Mouse (Mus musculus): ENCODE measurements around the gene Tnfsf14. TPM values are rescaled to one million over a fixed set of nuclear protein-coding genes. Genes with fewer than 3 reads are reported as not detected.

Tnfsf14 gene
- polyA plus RNA-seq, 1 experiment from 2014 or later = 1.9 TPM

DNA sequence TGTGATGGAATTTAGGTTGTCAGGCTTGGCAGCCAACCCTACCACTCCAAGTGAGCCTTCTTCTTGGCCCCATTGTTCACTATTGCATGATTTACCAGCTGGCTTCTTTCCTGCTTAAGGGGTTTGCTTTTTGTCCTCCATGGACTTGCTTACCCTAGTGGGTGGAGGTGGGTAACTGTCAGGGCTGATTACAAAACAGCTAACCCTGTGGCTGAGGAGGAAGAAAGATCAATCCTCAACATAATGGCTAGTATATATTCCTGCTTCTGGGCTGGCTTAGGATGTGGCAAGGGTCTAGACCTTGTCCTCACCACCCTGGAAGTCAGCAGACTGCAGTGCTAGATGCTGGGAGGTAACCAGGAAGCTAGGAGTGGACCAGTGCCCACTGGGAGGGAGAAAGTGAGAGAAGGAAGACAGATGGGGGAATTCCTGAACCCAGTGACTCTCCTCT lies 37.4 kb upstream of the Tnfsf14 start:
- TF ChIP-seq CTCF (IDR thresholded peaks at IDR 0.05; ENCODE audit: low read depth) (no peak), EP300 (IDR thresholded peaks at IDR 0.05; ENCODE audit: low read depth) (no peak)
- Histone ChIP-seq H3K27ac (ENCODE audit: low read depth) (peak overlapping the region; percentile 95), H3K9me3 (ENCODE audit: low read length) (no peaks in the 10 kb centered on the region), H3K36me3 (replicated peaks; ENCODE audit: insufficient read depth, low read length) (peaks cover 18% of the 10 kb centered on the region), H3K9ac (replicated peaks) (no peak overlapping the region), H3K4me2 (ENCODE audit: low read depth, low read length) (peak overlapping the region; percentile 42), H3K27me3 (ENCODE audit: insufficient read depth, low read length) (no peaks in the 10 kb centered on the region), H3K4me1 (ENCODE audit: insufficient read depth) (peaks cover 35% of the 10 kb centered on the region), H3K4me3 (ENCODE audit: low read depth, low read length) (no peak overlapping the region)
- DNase-seq (no peak), ATAC-seq (no peak)

DNA sequence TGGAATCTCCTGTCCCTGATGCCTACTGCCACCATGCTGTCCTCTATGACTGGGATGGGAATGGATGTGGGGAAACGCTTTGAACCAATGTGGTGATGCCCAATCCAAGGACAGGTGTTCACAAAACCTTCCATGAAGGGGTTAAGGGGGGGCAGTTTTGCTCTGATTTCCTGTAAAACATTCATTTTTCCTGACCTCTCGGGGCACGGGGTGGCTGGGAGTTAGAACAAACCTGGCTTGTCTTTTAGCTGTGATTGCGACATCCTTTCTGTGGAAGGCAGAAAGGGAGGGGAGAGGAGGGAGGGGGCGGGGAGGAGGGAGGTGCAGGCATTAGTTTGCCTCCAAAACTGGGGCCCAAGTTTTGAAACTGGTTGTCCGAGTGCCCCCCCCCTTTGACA lies 36.8 kb upstream of the Tnfsf14 start:
- Histone ChIP-seq H3K36me3 (replicated peaks; ENCODE audit: insufficient read depth, low read length) (peaks cover 14% of the 10 kb centered on the region), H3K4me3 (ENCODE audit: low read depth, low read length) (no peak overlapping the region), H3K9ac (replicated peaks) (no peak overlapping the region), H3K9me3 (ENCODE audit: low read length) (no peaks in the 10 kb centered on the region), H3K4me2 (ENCODE audit: low read depth, low read length) (peak overlapping the region; percentile 42), H3K27ac (ENCODE audit: low read depth) (peak overlapping the region; percentile 95), H3K27me3 (ENCODE audit: insufficient read depth, low read length) (no peaks in the 10 kb centered on the region), H3K4me1 (ENCODE audit: insufficient read depth) (peaks cover 35% of the 10 kb centered on the region)
- DNase-seq = peak; percentile 70
- ATAC-seq = peak; percentile 21
- TF ChIP-seq EP300 (IDR thresholded peaks at IDR 0.05; ENCODE audit: low read depth) (no peak), CTCF (IDR thresholded peaks at IDR 0.05; ENCODE audit: low read depth) (no peak)
- WGBS (ENCODE audit: insufficient replicate concordance) = 26% methylated on average over 6 of the region's 6 CpGs

DNA sequence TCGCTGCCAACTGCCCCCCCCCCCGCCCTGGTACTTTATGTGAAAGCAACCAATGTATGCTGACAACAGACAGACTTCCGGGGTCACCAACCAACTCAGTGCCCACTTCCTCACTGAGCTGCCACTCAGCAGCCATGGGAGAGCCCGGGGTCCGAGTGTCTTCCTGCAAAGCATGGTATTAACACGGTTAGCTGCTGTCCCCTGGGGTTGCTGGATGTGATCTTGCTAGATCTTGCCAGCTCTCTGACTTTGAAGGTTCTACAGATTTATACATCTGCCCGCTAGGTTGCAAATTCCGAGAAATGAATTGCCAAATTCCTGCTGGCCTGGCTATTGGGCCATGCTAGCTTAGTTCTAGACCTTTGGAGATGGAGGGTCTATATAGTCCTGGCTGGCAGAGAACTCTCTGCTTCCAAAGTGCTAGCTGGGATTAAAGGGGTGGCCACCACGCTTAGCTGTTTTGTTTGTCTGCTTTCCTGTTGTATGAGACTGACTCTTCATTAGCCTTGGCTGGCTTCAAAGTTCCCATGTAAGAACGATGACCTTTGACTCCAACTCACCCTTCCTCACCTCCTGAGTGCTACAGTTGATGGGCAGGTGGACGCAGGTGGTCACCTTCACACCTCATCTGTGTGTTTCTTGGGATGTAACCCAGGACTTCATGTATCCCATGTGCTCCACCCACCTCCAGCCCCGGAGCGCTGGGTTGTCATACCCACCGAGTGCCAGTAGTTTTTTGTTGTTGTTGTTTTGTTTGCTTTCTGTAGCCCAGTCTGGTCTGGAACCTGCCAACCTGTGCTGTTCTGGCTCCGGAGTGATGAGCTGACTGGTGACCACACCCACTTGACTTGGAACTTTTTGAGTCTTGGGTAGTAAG lies 36.1 kb upstream of the Tnfsf14 start:
- Histone ChIP-seq H3K4me3 (ENCODE audit: low read depth, low read length) (no peak overlapping the region), H3K27ac (ENCODE audit: low read depth) (peak overlapping the region; percentile 95), H3K9ac (replicated peaks) (no peak overlapping the region), H3K9me3 (ENCODE audit: low read length) (no peaks in the 10 kb centered on the region), H3K36me3 (replicated peaks; ENCODE audit: insufficient read depth, low read length) (peaks cover 14% of the 10 kb centered on the region), H3K4me1 (ENCODE audit: insufficient read depth) (peaks cover 37% of the 10 kb centered on the region), H3K27me3 (ENCODE audit: insufficient read depth, low read length) (no peaks in the 10 kb centered on the region), H3K4me2 (ENCODE audit: low read depth, low read length) (peak overlapping the region; percentile 42)
- no peak for DNase-seq
- TF ChIP-seq EP300 (IDR thresholded peaks at IDR 0.05; ENCODE audit: low read depth) = no peak
- no peak for TF ChIP-seq CTCF (IDR thresholded peaks at IDR 0.05; ENCODE audit: low read depth)
- no peak for ATAC-seq
- 46% methylated on average over 15 of the region's 15 CpGs for WGBS (ENCODE audit: insufficient replicate concordance)

DNA sequence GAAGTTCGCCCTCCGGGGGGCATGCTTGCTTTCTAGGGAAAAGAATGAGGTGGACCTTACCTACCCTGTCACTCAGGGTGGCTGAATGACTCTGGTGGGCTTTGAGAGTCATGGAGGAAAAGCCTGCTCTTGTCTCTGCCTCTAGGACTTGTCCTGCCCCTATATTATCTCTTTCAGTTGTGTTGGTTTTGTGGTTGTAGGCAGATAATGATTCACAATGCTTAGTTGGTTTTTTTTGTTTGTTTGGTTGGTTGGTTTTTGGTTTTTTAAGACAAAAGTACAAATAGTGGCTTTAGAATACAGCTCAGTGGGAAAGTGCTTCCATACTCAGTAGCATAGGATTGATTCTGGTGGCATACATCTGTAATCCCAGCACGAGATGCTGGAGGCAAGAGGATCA lies 34.9 kb upstream of the Tnfsf14 start:
- Histone ChIP-seq H3K27ac (ENCODE audit: low read depth) (peak overlapping the region; percentile 95), H3K4me1 (ENCODE audit: insufficient read depth) (peaks cover 40% of the 10 kb centered on the region), H3K4me3 (ENCODE audit: low read depth, low read length) (no peak overlapping the region), H3K36me3 (replicated peaks; ENCODE audit: insufficient read depth, low read length) (peaks cover 19% of the 10 kb centered on the region), H3K4me2 (ENCODE audit: low read depth, low read length) (peak overlapping the region; percentile 24; the same call in 1 of the 2 replicates), H3K27me3 (ENCODE audit: insufficient read depth, low read length) (no peaks in the 10 kb centered on the region), H3K9ac (replicated peaks) (no peak overlapping the region), H3K9me3 (ENCODE audit: low read length) (no peaks in the 10 kb centered on the region)
- TF ChIP-seq EP300 (IDR thresholded peaks at IDR 0.05; ENCODE audit: low read depth) (no peak), CTCF (IDR thresholded peaks at IDR 0.05; ENCODE audit: low read depth) (no peak)
- DNase-seq = no peak
- no peak for ATAC-seq
- 66% methylated on average over 3 of the region's 3 CpGs for WGBS (ENCODE audit: insufficient replicate concordance)

DNA sequence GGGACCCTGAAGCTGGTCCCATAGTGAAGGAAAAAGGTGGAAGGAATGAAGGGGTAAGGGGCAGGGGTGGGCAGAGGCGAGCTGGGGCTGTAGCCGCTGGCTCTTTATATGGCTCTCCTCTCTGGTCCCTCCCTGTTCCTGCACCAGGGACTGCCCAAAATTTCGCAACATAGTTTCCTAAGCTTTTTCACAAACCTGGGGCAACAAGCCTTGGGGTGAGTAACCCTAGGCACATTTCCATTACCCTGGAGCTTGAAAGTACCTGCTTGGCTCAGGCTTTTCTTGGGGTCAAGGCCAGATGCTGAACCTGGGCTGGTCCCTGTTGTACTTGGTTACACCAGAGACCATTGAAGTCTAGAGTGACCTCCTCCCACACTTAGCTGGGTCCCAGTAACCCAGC lies 34.0 kb upstream of the Tnfsf14 start, which contains the start of gene C3:
TSS of gene C3 (minus strand) at position 123 of the 400 bp plus-strand sequence.
- H3K27me3 ChIP-seq (ENCODE audit: insufficient read depth, low read length) = no peaks in the 10 kb centered on the region
- peak; percentile 72 for DNase-seq
- H3K4me1 ChIP-seq (ENCODE audit: insufficient read depth) = peaks cover 43% of the 10 kb centered on the region
- H3K9ac ChIP-seq (replicated peaks) = peak within 1 kb of the TSS; percentile 64
- peak within 1 kb of the TSS; percentile 95 for H3K27ac ChIP-seq (ENCODE audit: low read depth)
- no peak for TF ChIP-seq CTCF (IDR thresholded peaks at IDR 0.05; ENCODE audit: low read depth)
- TF ChIP-seq EP300 (IDR thresholded peaks at IDR 0.05; ENCODE audit: low read depth) = peak; percentile 84
- peak; percentile 84 for ATAC-seq
- peaks cover 26% of the 10 kb centered on the region for H3K36me3 ChIP-seq (replicated peaks; ENCODE audit: insufficient read depth, low read length)
- H3K4me3 ChIP-seq (ENCODE audit: low read depth, low read length) = peak within 1 kb of the TSS; percentile 56
- WGBS (ENCODE audit: insufficient replicate concordance) = 56% methylated on average over 3 of the region's 3 CpGs
- peak within 1 kb of the TSS; percentile 65 for H3K4me2 ChIP-seq (ENCODE audit: low read depth, low read length)
- no peaks in the 10 kb centered on the region for H3K9me3 ChIP-seq (ENCODE audit: low read length)

DNA sequence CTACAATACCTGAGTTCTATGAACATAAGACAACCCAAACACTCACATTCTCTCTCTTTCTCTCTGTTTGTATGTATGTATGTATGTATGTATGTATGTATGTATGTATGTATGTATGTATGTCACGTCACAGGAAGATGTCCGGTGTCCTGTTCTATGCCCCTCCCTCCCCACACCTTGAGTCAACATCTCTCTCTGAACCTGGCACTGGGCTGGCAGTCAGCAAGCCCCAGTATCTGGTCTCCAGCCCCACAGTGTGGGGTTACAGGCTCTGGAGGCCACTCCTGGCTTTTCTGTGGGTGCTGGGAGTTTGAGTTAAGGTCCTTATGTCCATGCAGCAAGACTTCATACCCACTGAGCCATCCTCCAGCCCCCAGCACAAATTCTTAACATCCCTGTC lies 33.5 kb upstream of the Tnfsf14 start:
- Histone ChIP-seq H3K36me3 (replicated peaks; ENCODE audit: insufficient read depth, low read length) (peaks cover 29% of the 10 kb centered on the region), H3K27ac (ENCODE audit: low read depth) (peak overlapping the region; percentile 95), H3K4me1 (ENCODE audit: insufficient read depth) (peaks cover 47% of the 10 kb centered on the region), H3K4me3 (ENCODE audit: low read depth, low read length) (peak overlapping the region; percentile 56), H3K4me2 (ENCODE audit: low read depth, low read length) (peak overlapping the region; percentile 65), H3K27me3 (ENCODE audit: insufficient read depth, low read length) (no peaks in the 10 kb centered on the region), H3K9ac (replicated peaks) (peak overlapping the region; percentile 64), H3K9me3 (ENCODE audit: low read length) (no peaks in the 10 kb centered on the region)
- TF ChIP-seq EP300 (IDR thresholded peaks at IDR 0.05; ENCODE audit: low read depth) = no peak
- TF ChIP-seq CTCF (IDR thresholded peaks at IDR 0.05; ENCODE audit: low read depth) = no peak
- no peak for DNase-seq
- WGBS (ENCODE audit: insufficient replicate concordance) = 58% methylated on average over 2 of the region's 2 CpGs
- ATAC-seq = peak; percentile 52

Measured in liver, postnatal 0 days (tissue).